Mouse (Mus musculus) T-helper 17 cell (primary cell): ENCODE measurements around the gene Tk1.

Source experiments
- in situ Hi-C, 2 experiments: fragments of 300-600 bp; cut with MboI, MseI; formaldehyde crosslinking; loops; 1 replicate in 1 of 2; 2 replicates in 1 of 2; pipeline ENCODE4 v1.15.1; 2025; ENCODE audit warnings: high pct_unique_total_duplicates in 2 of 2

The Tk1 gene

DNA sequence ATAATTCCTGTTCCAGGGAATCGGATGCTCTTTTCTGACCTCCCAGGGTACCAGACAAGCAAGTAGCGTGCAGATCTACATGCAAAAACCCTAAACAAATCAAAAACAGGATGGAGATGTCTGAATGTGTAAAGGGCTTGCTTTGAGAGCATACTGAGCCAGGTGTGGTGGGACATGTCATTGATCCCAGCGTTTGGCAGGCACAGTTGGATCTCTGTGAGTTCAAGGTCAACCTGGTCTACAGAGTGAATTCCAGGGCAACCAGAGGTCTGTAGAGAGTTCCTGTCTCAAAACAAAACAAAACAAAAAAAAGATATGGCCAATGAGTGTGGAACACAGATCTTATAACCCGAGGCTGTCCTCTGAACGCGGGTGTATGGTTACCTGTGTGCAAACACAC, 2.5 kb downstream of the Tk1 start:
- in situ Hi-C loops: loop anchor here (5.0 kb wide), 1 partner anchor 111 kb away; no protein-coding TSS in a partner anchor

DNA sequence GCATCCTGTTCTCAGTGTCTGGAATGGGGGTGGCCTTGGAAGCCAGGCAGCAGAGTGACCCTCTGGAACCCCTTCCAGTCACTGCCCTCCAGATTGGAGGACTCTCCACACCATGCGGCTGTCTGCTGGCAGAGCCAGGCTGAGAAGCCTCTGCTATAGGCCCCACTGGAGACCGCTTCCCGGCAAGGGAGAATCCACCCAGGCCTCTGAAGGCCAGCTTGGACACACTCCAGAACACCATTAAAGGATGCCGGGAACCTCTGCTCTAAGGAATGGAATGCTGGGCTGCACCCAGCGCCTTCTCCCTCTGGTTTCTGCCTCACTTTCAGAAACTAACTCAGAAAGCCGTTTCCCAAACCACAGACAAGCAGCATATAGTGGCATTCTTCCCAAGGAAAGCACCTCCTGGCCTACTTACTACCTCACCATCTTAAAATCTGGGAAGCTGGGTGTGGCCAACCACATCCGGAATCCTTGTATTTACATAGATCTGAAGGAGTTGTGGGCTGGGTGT, 3.1 kb downstream of the Tk1 start:
- in situ Hi-C loops: loop anchor here (5.0 kb wide), 1 partner anchor 110 kb away; no protein-coding TSS in a partner anchor

DNA sequence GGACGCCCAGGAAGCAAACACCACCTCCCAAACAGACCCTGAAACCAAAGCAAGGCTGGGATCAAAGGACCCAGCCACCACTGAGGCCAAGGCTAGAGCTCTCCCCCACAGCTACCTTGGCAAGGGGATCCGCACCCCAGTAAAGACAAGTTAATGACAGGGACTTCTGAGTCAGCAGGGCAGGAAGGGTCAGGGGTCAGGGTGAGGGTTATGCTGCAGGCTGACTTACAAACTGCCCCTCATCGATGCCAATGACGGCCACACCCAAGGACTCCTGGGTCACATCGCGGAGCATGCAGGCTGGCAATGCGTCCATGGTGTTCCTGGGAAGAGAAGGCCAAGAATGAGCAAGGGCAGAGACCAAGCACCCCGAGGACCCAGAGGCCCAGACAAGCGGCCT, 4.0 kb downstream of the Tk1 start:
- in situ Hi-C loops: loop anchor here (5.0 kb wide), 1 partner anchor 110 kb away; no protein-coding TSS in a partner anchor

- in situ Hi-C loops: loop anchor here (5.0 kb wide), 1 partner anchor 108 kb away; no protein-coding TSS in a partner anchor
Measured at GRCm38 (mm10) chr11:117820173-117820572, 5.7 kb downstream of the Tk1 start.

GRCm38 (mm10) chr11:117819095-117819494, 6.8 kb downstream of the Tk1 start:
- in situ Hi-C loops: loop anchor here in 1 of 2 experiments (10.0 kb wide), 1 partner anchor 414 kb away; no protein-coding TSS in a partner anchor

DNA sequence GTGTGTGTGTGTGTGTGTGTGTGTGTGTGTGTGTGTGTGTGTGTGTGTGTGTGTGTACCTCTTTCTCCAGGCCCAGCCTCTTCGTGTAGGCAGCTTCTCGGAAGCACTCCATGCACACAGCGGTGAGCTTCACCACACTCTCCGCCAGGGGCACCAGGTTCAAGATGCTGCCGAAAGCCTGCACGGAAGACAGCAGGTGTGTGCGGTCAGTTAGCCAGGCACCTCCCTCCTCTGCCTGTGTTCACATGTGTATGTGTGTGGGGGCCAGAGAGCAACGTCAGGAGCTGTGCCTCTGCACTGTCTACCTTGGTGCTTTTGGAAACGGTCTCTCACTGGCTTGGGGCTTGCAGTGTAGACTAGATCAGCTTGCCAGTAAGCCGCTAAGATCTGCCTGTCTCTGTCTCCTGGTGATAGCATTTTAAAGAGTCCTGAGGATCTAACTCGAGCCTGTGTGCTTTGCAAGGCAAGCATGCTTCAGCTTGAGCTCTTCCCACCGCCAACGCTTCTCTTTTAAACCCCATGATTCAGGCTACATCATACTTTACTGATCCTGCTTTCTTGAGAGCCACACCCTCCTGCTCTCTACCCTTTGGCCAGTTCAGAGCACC, 9.4 kb downstream of the Tk1 start:
- in situ Hi-C loops: loop anchor here in 1 of 2 experiments (10.0 kb wide), 1 partner anchor 412 kb away; no protein-coding TSS in a partner anchor

DNA sequence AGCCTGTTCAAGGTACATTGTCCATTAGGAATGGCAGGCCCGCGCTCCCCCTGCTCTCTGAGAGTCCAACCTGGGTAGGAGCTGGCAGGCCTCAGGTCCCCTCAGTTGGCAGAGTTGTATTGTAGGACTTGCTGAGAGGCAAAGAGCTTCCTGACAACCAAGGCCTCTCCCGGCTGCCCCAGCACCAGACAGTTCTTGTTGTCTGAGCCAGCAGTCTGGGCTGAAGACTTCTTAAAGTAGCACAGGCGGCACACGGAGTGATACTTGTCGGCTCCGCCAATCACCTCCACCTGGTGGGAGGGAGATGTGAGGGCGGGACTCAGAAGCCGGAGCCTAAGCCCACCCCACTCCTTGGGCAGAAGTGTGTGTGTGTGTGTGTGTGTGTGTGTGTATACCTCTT, 10.0 kb downstream of the Tk1 start:
- in situ Hi-C loops: loop anchor here in 1 of 2 experiments (10.0 kb wide), 1 partner anchor 411 kb away; no protein-coding TSS in a partner anchor

- in situ Hi-C loops: loop anchor here in 1 of 2 experiments (10.0 kb wide), 1 partner anchor 410 kb away; no protein-coding TSS in a partner anchor
Measured at GRCm38 (mm10) chr11:117814704-117815366, 11.1 kb downstream of the Tk1 start.

GRCm38 (mm10) chr11:117813867-117814266, 12.0 kb downstream of the Tk1 start:
- in situ Hi-C loops: loop anchor here in 1 of 2 experiments (10.0 kb wide), 1 partner anchor 409 kb away; no protein-coding TSS in a partner anchor

- in situ Hi-C loops: loop anchor here in 1 of 2 experiments (10.0 kb wide), 1 partner anchor 406 kb away; no protein-coding TSS in a partner anchor
Measured at GRCm38 (mm10) chr11:117810401-117811046, 15.4 kb downstream of the Tk1 start.

GRCm38 (mm10) chr11:117809407-117810311, 16.2 kb downstream of the Tk1 start, which contains the start of the genes Gm20708 and Syngr2:
Gene Gm20708, plus strand, starts transcription at chr11:117809668.
Gene Syngr2, plus strand, starts transcription at chr11:117809668.
- in situ Hi-C loops: loop anchor here in 1 of 2 experiments (10.0 kb wide), 1 partner anchor 405 kb away; no protein-coding TSS in a partner anchor

- in situ Hi-C loops: no loop called here
Measured at GRCm38 (mm10) chr11:117806781-117807180, 19.1 kb downstream of the Tk1 start.

- in situ Hi-C loops: no loop called here
Measured at GRCm38 (mm10) chr11:117803166-117803688, 22.7 kb downstream of the Tk1 start.

DNA sequence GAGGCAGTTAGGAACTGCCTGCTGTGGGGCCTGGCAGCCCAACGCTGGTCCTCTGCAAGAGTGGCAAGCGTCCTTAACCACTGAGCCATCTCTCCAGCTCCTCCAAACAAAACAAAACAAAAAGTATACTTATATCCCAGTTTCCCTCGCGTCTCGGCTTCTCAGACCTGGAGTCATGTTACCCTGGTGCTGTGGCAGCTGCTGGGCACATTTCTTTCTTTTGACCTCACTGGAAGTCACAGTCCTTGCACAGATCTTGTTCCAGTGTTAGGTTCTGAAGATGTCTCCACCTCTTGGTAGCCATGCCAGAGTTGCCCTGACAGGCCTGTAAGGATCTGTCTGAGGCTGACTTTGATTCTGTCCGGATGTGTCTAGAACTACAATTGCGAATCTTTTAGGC, 24.2 kb downstream of the Tk1 start:
- in situ Hi-C loops: no loop called here

GRCm38 (mm10) chr11:117800038-117800437, 25.9 kb downstream of the Tk1 start:
- in situ Hi-C loops: no loop called here

DNA sequence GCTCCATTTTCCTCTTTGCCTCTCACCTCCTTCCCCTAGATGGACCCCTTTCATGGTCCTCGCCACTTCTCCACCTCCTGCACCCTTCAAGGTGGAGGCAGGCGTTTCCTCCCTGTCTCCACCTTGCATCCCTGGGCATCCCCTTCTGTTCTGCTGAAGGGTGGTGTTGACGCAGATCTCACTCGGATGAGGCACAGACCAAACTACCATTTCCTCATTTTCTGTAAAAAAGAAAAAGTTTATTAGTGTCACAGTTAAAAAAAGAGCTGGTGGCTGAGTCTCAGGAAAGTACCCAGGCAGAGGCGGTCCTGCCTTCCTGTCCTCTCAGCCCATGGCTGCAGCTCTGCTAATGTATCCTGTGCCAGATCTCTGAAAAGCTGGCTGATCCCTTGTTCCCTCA, 26.7 kb downstream of the Tk1 start:
- in situ Hi-C loops: no loop called here

GRCm38 (mm10) chr11:117798160-117798541, 27.7 kb downstream of the Tk1 start:
- in situ Hi-C loops: no loop called here

- in situ Hi-C loops: no loop called here
Measured at GRCm38 (mm10) chr11:117797511-117798159, 28.3 kb downstream of the Tk1 start, which contains the start of gene 6030468B19Rik. Gene 6030468B19Rik, plus strand, starts transcription at chr11:117797660.

DNA sequence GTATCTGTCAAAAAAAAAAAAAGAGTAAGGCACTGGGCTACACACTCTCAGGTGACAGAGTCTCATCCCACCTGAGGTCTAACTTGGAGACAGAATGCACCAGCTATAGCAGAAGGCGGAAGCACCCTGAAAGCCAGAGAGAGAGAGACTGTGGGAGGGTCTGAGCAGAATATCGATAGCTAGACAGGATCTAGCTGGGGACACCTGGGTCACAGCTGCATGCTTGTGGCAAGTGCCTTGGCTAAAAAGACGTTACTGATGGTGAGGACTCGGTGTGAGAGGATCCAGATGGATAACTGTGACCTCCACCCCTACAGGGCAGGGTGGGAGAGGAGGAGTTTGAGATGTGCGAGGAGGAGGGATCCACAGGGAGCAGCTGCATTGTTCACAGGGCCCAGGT, 28.9 kb downstream of the Tk1 start:
- in situ Hi-C loops: no loop called here
